Mouse (Mus musculus) G1E (cell line): ENCODE measurements at regions not wholly inside any gene's neighbourhood (a gene's known extent, or its start where the extent isn't known, plus 50 kb on each side); places are given as distances from the start of the nearest gene placed in this dataset.

Source experiments
- CTCF ChIP-seq: IDR thresholded peaks from 2 replicates; pipeline ENCODE4 v1.5.1; 2012; ENCODE audit warnings: low read depth, low read length, inconsistent platforms, mixed read lengths
- GATA1 ChIP-seq: IDR thresholded peaks from 2 replicates; pipeline ENCODE4 v1.6.1; 2012; ENCODE audit warnings: borderline replicate concordance, low read length, inconsistent platforms, mixed read lengths
- POLR2AphosphoS5 ChIP-seq: IDR thresholded peaks from 2 replicates; pipeline ENCODE4 v1.6.1; 2012; ENCODE audit warnings: low read depth, low read length, inconsistent platforms; ENCODE audit not compliant: insufficient replicate concordance

DNA sequence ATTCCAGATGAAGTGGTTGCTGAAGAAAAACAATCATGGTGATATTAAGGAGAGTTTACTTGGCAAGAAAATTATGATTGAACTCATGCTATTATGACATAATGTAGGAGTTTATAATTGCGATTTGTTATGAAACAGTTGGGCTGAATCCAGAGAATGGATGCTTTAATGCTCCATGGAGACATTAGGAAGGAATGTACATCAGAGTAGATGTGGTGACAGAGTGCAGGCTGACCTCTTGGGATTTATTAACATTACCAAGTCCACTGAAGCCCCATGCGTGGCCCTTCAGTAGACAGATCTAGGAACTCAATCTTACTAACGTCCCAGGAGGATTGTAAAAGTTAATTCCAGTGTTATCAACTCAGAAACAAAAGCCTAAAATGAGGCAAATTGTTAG is 86.5 kb downstream of the Fam84a start:
- TF ChIP-seq CTCF (no peak), POLR2AphosphoS5 (no peak), GATA1 (no peak)
